Mouse (Mus musculus) heart, embryonic 13.5 days (tissue): ENCODE measurements around the gene Sema3c. TPM values are rescaled to one million over a fixed set of nuclear protein-coding genes. Genes with fewer than 3 reads are reported as not detected.

Source experiments
- polyA plus RNA-seq: library from polyadenylated mRNA; unstranded; fragments of >200 nt; fragmentation: Nextera tagmentation; extraction: Ambion mirVana; gene quantifications from 2 replicates; pipeline ENCODE4 v1.2.1, GENCODE M21; 2015

The Sema3c gene
- polyA plus RNA-seq, 1 experiment from 2014 or later: 12.8 TPM

Other genes starting within 250 kb of the Sema3c start
- gene Speer4f2, start 201.1 kb upstream of the Sema3c start, polyA plus RNA-seq: not detected in 2 replicates
- gene Speer4f1, start 98.2 kb upstream of the Sema3c start, polyA plus RNA-seq: not detected in 2 replicates